Mouse (Mus musculus): ENCODE measurements around the gene Cd82.

Cd82 gene

DNA sequence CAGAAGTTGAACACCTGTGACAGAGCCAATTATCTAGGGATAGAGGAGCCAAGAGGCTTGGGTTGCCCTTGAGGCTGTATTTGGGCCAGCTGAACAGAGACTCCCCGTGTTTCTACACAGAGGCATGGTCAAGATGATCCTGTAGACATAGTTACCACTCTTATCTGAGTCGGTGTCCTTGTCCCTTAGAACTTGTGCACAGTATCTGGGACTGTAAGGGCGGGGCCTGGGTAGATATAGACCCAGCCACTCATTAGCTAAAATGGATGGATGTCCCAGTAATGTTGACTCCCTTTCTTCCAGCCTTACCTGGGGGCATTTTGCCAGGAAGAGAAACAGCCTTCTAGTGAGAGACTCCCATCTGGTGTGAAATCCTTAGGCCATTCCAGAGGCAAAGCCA is 3.4 kb upstream of the Cd82 start:
- no peak for DNase-seq (ENCODE audit: low spot score)

- DNase-seq (ENCODE audit: low spot score) = peak; percentile 98
These were observed 848 bp downstream of the Cd82 start for GRCm38 (mm10) chr2:93461869-93462714.

DNA sequence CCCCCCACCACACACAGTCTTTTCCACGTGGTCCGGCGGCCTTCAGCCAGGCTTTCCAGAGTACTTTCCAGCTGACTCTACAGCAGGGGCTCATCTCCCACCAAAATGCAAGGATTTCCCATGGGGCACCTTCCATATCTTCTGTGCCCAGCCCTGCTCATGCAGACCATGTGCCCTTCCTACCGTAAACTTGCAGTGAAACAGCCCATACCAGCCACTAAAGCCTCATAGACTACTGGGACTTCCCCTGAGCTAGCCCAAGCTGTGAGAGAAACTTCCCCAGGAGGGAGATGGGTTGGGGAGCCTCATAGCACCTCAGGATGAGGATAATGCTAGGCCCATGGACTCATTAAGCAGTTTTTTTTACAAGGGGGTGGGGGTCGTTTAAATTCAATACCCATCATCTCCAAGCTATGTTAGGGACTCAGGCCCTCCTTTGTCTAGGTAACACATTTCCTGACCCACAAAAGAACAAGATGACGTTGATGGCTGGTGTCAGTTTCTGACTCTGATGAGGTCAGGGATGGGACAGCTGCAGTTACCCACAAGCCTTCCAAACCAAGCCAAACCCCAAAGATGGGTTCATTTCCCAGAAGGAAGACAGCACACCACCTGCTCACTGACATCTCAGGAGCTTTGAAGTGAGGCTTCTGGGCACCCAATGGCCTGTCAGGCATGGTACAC is 2.0 kb downstream of the Cd82 start:
- no peak for DNase-seq (ENCODE audit: low spot score)

GRCm38 (mm10) chr2:93459208-93459920 is 3.6 kb downstream of the Cd82 start:
- no peak for DNase-seq (ENCODE audit: low spot score)

DNA sequence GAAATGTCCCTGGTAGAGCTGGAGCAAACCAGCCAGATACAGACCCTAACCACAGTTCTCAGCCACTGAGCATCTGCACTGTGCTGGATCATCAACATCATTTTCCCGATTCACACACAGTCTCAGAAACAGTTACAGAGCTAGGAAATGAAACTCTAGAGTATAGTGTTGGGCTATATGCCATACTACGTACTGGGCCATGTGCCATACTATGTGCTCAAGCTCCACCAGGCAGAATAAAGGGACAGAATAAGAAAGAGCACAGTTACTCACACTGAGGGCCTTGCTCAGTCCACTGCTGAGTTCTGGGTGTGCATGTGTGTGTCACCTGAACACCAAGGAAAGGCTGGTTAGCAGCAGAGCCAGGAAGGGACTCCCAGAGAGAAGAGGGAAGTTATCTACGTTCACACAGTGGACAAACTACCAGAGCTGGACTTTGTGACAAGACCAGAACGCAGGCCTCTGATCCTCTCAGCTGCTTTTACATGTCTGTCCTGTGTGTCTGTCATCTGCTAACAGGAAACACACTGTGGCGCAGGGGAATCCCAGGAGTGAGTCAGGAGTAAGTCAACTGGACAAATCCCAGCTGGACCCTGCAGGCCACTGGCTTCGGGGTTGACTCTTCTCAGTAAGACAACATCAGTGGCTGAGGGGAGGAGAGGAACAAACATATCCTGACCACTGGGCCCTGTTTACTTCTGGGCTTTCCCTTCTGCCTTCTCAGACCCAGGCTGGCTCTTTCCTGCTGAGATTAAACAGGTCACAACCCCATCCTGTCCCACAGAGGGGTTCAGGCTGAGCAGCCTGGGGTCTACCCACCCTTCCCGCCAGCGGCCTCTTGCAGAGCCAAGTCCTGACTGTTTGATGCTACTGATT is 4.4 kb downstream of the Cd82 start:
- DNase-seq (ENCODE audit: low spot score) = no peak

DNA sequence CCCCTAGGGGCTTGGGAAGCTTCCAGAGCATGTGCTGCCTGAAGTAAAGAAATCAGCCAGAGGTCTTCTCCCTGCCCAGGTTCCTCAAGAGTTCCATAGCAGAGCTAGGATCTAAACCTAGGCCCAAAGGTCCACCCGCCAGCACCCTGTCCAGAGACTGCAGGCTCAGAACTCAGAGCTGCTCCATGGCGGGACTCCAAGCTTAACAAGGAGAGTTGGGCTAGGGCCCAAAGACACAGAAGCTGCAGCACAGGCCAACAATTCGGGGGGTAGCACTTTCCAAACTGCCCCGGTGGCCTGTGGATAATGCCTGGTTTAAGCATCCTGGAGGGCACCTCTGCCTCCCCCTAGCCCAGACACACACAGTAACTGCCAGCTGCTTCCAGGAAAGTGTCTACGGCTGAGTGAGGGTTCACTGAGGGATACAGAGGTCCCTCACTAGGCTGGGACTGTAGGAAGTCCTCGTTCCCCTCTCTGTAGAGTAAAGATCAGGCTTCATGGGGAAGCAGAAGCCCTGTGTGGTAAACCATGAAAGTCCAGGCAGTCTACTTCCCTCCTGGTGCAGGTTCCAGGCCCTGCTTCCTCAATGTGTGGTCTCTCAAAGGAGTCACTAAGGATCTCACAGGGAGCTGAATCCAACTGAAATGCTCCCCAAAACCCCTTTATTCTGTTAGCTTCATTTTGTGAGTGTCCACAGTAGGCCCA is 5.4 kb downstream of the Cd82 start:
- no peak for DNase-seq (ENCODE audit: low spot score)

DNA sequence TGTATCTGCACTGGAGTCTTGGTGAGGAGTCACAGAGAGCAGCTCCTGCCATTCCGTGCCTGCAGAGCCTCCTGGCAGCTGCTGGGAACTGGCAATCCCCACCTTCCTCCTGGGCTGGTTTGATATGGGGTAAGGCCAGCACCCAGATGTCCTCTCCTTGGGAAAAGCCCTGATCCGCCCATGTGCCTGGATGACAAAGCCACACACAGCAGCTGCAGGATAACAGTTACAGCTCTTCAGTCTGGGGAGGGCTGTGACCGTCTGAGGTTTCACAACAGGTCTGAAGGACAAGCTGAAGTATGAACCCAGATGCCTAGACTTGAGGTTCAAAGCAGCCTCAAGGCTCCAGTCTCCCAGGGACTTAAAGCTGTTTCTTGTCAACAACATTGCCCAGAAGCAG is 6.8 kb downstream of the Cd82 start:
- DNase-seq (ENCODE audit: low spot score) = no peak

GRCm38 (mm10) chr2:93454817-93455591 is 7.9 kb downstream of the Cd82 start:
- DNase-seq (ENCODE audit: low spot score) = no peak

DNA sequence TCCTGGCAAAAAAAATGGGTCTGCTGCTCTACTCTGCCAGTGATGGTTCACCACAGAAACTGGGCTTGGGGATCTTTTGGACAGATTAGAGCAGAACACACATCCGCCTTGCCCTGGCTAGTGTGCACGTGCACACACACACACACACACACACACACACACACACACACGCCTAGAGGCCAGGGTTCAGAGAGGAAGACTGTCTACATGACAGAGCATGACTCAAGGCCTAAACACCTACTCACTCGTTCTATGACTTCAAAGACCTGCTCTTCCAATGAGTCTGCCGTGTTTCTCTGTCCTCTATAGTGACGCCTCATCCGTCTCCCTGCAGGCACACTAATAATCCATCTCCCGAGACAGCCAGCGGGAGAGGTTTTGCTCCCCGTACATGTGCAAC is 8.6 kb downstream of the Cd82 start:
- DNase-seq (ENCODE audit: low spot score) = no peak

- no peak for DNase-seq (ENCODE audit: low spot score)
These were observed 9.9 kb downstream of the Cd82 start for GRCm38 (mm10) chr2:93453046-93453445.

GRCm38 (mm10) chr2:93452506-93452905 is 10.4 kb downstream of the Cd82 start:
- no peak for DNase-seq (ENCODE audit: low spot score)

- DNase-seq (ENCODE audit: low spot score) = no peak
These were observed 10.9 kb downstream of the Cd82 start for GRCm38 (mm10) chr2:93452057-93452456.

DNA sequence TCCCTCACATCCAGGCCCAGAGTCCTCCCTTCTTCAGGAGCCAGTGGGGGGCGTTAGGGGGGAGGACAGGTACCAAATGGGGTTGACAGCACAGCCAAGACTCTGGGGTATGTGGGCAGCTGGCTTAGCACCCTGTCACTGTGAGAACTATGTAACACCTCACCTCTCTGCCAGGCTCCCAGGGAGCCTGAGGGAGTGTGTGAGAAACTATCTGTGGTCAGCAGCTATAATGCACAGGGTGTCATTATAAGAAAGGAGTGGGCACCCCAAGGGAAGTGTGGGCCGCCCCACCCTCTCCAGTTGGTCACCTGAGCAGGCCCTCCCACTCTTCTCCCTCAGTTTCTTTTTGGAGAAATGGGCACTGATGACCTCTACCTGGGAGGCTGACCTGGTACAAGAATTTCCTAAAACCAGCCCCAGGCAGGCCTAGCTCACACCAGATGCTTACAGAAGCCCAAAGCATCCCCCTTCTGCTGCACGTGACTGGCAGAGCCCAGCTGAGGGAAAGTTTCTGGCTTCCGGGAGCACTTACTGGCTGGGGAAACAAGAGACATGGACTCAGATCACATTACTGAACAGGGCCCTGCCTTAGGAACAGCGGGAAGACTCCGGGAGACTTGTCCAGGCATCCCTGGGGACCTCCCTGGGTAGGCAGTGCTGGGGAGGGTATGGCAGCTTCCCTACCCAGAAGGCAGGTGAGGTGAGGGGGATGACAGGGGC is 11.6 kb downstream of the Cd82 start:
- DNase-seq (ENCODE audit: low spot score) = no peak

DNA sequence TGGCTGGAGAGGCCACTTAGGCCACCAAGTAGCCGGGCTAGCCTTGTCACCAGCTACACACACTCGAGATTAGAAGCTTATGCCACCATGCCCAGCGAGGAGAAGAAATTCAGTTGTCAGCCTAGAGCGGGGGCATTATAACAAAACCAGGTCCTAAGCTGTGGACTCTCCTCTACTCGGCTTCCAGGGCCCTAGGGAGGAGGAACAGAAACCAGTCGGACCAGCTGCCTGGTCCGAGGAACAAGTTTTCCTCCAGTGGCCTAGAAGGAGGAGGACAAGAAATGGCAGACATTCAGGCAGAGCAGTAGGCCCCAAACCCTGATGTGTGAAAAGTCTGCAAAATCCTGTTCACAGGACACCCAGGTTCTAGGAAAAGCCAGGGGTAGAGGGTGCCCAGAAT is 12.2 kb downstream of the Cd82 start:
- no peak for DNase-seq (ENCODE audit: low spot score)

DNA sequence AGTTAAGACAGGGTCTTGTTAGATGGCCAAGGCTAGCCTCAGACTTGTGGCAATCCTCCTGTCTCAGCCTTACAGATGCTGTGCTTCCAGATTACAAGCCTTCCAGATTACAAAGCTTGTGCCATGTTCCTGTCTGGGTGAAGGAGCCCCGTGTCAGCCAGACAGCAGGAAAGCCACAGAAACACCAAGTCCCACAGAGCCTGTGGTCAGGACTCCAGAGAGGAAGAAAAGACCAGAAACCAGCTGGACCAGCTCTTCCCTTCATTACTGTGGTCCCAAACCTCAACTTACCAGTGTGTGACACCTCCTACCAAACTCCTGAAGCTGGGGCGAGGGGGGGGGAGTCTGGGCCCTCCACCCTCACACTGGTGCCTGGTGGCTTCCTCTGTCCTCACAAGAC is 13.3 kb downstream of the Cd82 start:
- DNase-seq (ENCODE audit: low spot score) = no peak

- no peak for DNase-seq (ENCODE audit: low spot score)
These were observed 14.2 kb downstream of the Cd82 start for GRCm38 (mm10) chr2:93448774-93449173.

DNA sequence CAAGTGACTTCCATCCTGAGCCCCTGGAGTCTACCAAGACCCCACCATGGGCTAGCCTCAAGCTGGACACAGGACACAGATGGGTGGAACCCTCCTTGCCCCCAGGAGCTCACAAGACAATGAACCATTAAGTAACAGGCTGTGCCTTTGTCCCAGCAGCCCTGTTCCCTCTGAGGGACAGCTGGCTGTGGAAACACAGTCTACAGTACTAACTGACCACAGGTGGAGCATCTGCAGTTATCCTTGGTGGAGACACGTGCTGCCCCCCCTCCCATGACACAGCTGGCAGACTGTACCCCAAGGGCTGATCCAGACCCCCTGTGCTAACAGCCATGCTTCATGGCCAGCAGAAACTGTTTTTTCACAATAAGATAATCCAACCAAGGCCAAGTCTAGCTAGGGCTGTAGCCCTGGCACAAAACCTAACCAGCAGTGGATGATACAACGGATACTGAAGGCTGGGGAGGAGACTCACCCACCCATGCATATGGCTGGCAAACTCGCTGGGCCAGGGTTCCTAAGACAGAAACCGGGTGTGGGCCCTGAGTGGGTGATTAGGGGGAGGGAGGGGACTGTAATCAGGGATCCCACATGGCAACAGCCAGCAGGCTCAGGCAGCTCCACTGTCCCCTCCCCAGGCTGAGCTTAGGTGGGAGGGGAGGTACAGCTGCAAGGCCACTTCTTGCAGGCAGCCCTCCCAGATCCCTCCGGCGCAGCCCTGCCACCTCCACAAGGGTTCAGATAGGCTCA is 15.3 kb downstream of the Cd82 start:
- no peak for DNase-seq (ENCODE audit: low spot score)

DNA sequence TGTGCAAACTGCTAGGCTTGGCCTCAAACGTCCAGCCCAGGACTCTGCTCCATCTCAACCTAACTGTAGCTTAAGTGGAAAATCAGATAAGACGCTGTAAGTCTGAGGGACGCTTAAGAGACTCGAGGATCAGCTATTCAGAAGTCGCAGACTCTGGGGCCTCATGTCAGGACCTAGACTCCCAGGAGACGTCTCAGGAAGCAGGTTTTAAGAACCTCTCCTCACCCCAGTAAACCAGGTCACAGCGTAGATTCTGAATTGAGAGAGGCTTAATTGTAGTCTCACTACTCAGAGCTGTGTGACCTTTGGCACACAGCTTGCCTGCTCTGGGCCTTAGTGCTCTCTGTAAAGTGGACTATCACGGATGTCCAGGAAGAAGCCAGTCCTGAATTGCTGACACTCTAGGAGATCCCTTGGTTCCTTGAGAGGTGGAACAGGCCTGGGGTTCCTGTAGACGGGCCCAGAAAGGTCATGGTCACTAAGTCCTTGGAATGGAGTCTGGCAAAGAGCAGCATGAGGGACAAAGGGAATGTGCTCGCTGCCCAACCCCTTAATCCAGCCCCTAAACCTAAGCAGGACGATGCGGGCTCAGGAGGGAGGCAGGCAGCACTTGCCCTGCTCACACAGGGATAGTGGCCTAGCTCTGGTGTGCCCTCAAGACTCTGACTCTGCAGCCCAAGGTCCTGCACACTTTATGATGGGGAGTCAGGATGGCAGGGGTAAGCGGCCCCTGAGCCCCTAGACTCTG is 16.2 kb downstream of the Cd82 start:
- no peak for DNase-seq (ENCODE audit: low spot score)
